Mouse (Mus musculus) ES-E14 (cell line): ENCODE results near the gene Midn. TPM values are rescaled to one million over a fixed set of nuclear protein-coding genes. Genes with fewer than 3 reads are reported as not detected.

Experiments used
- DNase-seq: peaks from one replicate; pipeline ENCODE4 v3.0.0-alpha.2; 2013; ENCODE audit warnings: low read depth, low spot score
- H3K27ac ChIP-seq: 2 replicates; pipeline ENCODE4 v1.5.1; 2012; ENCODE audit warnings: low read depth, mild to moderate bottlenecking, low read length, moderate library complexity, mixed read lengths; ENCODE audit not compliant: poor library complexity, insufficient read depth, severe bottlenecking
- H3K36me3 ChIP-seq: 2 replicates; pipeline ENCODE4 v1.6.1; 2012; ENCODE audit warnings: mild to moderate bottlenecking, low read length, moderate library complexity, mixed read lengths; ENCODE audit not compliant: control insufficient read depth, poor library complexity, insufficient read depth, severe bottlenecking
- H3K4me1 ChIP-seq, 2 experiments: fragments of 150-350 bp in 1 of 2; sonication (generic) in 1 of 2; 2 replicates each; pipeline ENCODE4 v1.6.1; 2012; ENCODE audit warnings: low read length in 2 of 2, mild to moderate bottlenecking in 1 of 2, mixed read lengths in 1 of 2; ENCODE audit not compliant: control insufficient read depth in 2 of 2, insufficient read depth in 2 of 2, poor library complexity in 1 of 2
- H3K4me3 ChIP-seq, 2 experiments: fragments of 150-350 bp in 1 of 2; sonication (generic) in 1 of 2; 2 replicates each; pipeline ENCODE4 v1.5.1; 2012; ENCODE audit warnings: low read length in 2 of 2, low read depth in 1 of 2, mild to moderate bottlenecking in 1 of 2, mixed read lengths in 1 of 2; ENCODE audit not compliant: insufficient read depth in 1 of 2, poor library complexity in 1 of 2, severe bottlenecking in 1 of 2
- H3K9ac ChIP-seq: 2 replicates; pipeline ENCODE4 v1.6.1; 2012; ENCODE audit warnings: low read depth, mild to moderate bottlenecking, low read length, mixed read lengths; ENCODE audit not compliant: poor library complexity, insufficient read depth, severe bottlenecking
- H3K9me3 ChIP-seq: fragments of 150-350 bp; sonication (generic); 2 replicates; pipeline ENCODE4 v1.6.1; 2012; ENCODE audit warnings: low read depth, mild to moderate bottlenecking, low read length; ENCODE audit not compliant: control insufficient read depth, insufficient read depth
- CHD2 ChIP-seq: IDR thresholded peaks from 2 replicates; pipeline ENCODE4 v1.6.1; 2014; ENCODE audit warnings: mild to moderate bottlenecking, low read depth, low read length, inconsistent platforms
- HCFC1 ChIP-seq: IDR thresholded peaks from 2 replicates; pipeline ENCODE4 v1.6.1; 2012; ENCODE audit warnings: low read length, inconsistent platforms, borderline replicate concordance; ENCODE audit not compliant: insufficient read depth
- MAFK ChIP-seq: IDR thresholded peaks from 2 replicates; pipeline ENCODE4 v1.6.1; 2014; ENCODE audit warnings: mild to moderate bottlenecking, low read depth, low read length, inconsistent platforms; ENCODE audit not compliant: insufficient read depth
- ZC3H11A ChIP-seq: IDR thresholded peaks from 2 replicates; pipeline ENCODE4 v1.6.1; 2012; ENCODE audit warnings: low read depth, mild to moderate bottlenecking, inconsistent platforms, low read length, borderline replicate concordance
- ZNF384 ChIP-seq: IDR thresholded peaks from 2 replicates; pipeline ENCODE4 v1.6.1; 2012; ENCODE audit warnings: low read depth, low read length, inconsistent platforms
- in situ Hi-C, 2 experiments: fragments of 600-800 bp; cut with MboI; formaldehyde crosslinking; loops; one replicate each; pipeline ENCODE4 v1.15.1; 2025; ENCODE audit warnings: low sequenced_read_pairs in 2 of 2, inconsistent platforms in 1 of 2; ENCODE audit not compliant: unreplicated experiment in 2 of 2
- total RNA-seq: library from RNA; depleted of rRNA; stranded (reverse); fragments of 300-350 nt; gene quantifications from 2 replicates; pipeline ENCODE4 v1.2.3, GENCODE M21; 2012

Midn gene
- total RNA-seq, 1 experiment, result 38.3 TPM

- Histone ChIP-seq H3K9me3 (no peaks in the 10 kb centered on the region), H3K4me3 (no peak overlapping the region), H3K27ac (no peak overlapping the region), H3K36me3 (no peaks in the 10 kb centered on the region), H3K4me1 (peaks cover 0 to 11% of the 10 kb centered on the region in 2 experiments; a peak in 2 of 4 replicates), H3K9ac (no peak overlapping the region)
- DNase-seq, result no peak
- no peak for TF ChIP-seq ZNF384
- no peak for TF ChIP-seq CHD2
- no peak for TF ChIP-seq MAFK
- no peak for TF ChIP-seq ZC3H11A
- TF ChIP-seq HCFC1, result no peak
- in situ Hi-C loops, result no loop called here
These were observed 48.9 kb downstream of the Midn start for GRCm38 (mm10) chr10:80196778-80197581.

DNA sequence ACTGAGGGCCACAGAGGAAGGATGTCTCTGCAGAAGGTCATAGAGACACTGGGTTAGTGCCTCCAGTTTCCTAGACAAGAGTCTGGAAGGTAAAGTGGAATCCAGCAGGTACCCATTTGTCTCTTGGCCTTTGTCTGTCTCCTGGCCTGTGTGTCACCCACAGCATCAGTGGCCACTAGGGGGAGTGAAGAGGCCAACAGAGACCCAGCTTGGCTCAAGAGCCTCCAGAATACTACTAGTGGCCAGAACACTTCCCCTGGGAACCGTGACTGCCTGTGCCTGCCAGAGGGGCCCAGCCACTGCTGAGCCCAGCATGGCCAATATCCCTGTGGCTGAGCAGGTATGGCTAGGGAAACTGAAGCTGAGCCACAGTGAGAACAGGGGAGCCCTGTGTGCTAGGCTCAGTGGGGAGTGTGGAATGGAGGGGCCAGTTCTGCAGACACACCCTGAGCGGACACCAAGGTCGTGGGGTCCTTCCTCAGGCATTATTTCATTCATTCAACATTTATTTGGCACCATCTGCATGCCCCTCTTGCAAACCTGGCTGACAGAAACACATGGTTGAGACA lies 51.5 kb downstream of the Midn start:
- in situ Hi-C loops, result no loop called here
- Histone ChIP-seq H3K36me3 (no peaks in the 10 kb centered on the region), H3K9me3 (no peaks in the 10 kb centered on the region), H3K4me1 (peaks cover 2 to 10% of the 10 kb centered on the region in 2 experiments; a peak in 2 of 4 replicates), H3K27ac (no peak overlapping the region), H3K4me3 (no peak overlapping the region), H3K9ac (no peak overlapping the region)
- peak; percentile 84 for DNase-seq
- TF ChIP-seq ZC3H11A (peak; percentile 54; the same call in 1 of the 2 replicates), ZNF384 (0 out of 2 replicates have a peak, but pooled peaks have one; percentile 44), MAFK (no peak), HCFC1 (0 out of 2 replicates have a peak, but pooled peaks have one; percentile 32)

DNA sequence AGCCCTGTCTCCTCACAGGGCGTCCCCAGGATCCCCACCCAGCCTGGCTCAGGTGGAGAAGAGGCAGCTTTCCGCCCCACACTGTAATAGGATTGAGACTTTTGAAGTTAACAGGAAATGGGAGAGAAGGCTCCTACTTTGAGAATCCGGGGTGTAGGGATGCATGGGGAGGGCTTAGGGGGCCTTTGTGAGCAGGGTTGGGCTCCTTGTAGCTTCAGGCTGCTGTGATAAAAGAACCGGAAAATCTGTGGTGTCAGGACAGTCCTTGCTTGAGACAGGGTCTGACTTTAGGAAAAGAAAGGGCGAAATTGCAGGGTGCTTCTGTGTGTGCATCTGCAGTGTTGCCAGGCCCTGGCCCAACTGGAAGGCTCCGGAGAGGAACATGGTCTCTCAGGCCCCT lies 52.4 kb downstream of the Midn start:
- no peak for DNase-seq
- TF ChIP-seq CHD2, result no peak
- TF ChIP-seq ZC3H11A, result no peak
- TF ChIP-seq MAFK, result no peak
- no peak for TF ChIP-seq ZNF384
- no peak for TF ChIP-seq HCFC1
- H3K9ac ChIP-seq, result no peak overlapping the region
- H3K27ac ChIP-seq, result no peak overlapping the region
- peaks cover 2 to 14% of the 10 kb centered on the region in 2 experiments; a peak in 2 of 4 replicates for H3K4me1 ChIP-seq
- in situ Hi-C loops, result no loop called here
- H3K4me3 ChIP-seq, result no peak overlapping the region
- H3K36me3 ChIP-seq, result no peaks in the 10 kb centered on the region
- H3K9me3 ChIP-seq, result no peaks in the 10 kb centered on the region

GRCm38 (mm10) chr10:80204055-80204454 lies 56.0 kb downstream of the Midn start:
- no peaks in the 10 kb centered on the region for H3K9me3 ChIP-seq

More at GRCm38 (mm10) chr10:80204055-80204454, 56.0 kb downstream of the Midn start:
- Histone ChIP-seq H3K36me3 (no peaks in the 10 kb centered on the region), H3K27ac (no peak overlapping the region), H3K4me1 (peaks cover 2 to 20% of the 10 kb centered on the region in 2 experiments; a peak in 2 of 4 replicates), H3K9ac (peak overlapping the region; percentile 20; the same call in 1 of the 2 replicates), H3K4me3 (no peak overlapping the region)
- in situ Hi-C loops, result no loop called here
- TF ChIP-seq ZNF384 (peak; percentile 86), MAFK (no peak)
- no peak for DNase-seq
